Mouse (Mus musculus) MEL (cell line): ENCODE results near the gene Olfr598.

Experiments
- CTCF ChIP-seq, 3 experiments: IDR thresholded peaks in 2 of 3; conservative IDR thresholded peaks in 1 of 3; 2 replicates each; pipeline ENCODE4 v1.5.1; 2011 to 2012; ENCODE audit warnings: low read length in 3 of 3, low read depth in 2 of 3, mild to moderate bottlenecking in 2 of 3, improper control_type of control experiment in 1 of 3, inconsistent platforms in 1 of 3, mixed read lengths in 1 of 3, moderate library complexity in 1 of 3; ENCODE audit not compliant: control insufficient read depth in 1 of 3, insufficient read depth in 1 of 3, poor library complexity in 1 of 3, severe bottlenecking in 1 of 3
- E2F4 ChIP-seq: IDR thresholded peaks from 2 replicates; pipeline ENCODE4 v1.6.1; 2011; ENCODE audit warnings: low read depth, low read length, improper control_type of control experiment, borderline replicate concordance
- MAX ChIP-seq: IDR thresholded peaks from 2 replicates; pipeline ENCODE4 v1.6.1; 2011; ENCODE audit warnings: low read length, improper control_type of control experiment
- MAZ ChIP-seq: IDR thresholded peaks from 2 replicates; pipeline ENCODE4 v1.6.1; 2012; ENCODE audit warnings: low read depth, mild to moderate bottlenecking, inconsistent platforms, low read length, improper control_type of control experiment
- NELFE ChIP-seq: IDR thresholded peaks from 2 replicates; pipeline ENCODE4 v1.6.1; 2011; ENCODE audit warnings: low read depth, low read length, improper control_type of control experiment
- POLR2A ChIP-seq, 2 experiments: IDR thresholded peaks; 2 replicates each; pipeline ENCODE4 v1.6.1; 2011 to 2012; ENCODE audit warnings: low read length in 2 of 2, mild to moderate bottlenecking in 2 of 2, control low read depth in 1 of 2, improper control_type of control experiment in 1 of 2, low read depth in 1 of 2, moderate library complexity in 1 of 2; ENCODE audit not compliant: control insufficient read depth in 1 of 2, insufficient read depth in 1 of 2, poor library complexity in 1 of 2
- ZKSCAN1 ChIP-seq: IDR thresholded peaks from 2 replicates; pipeline ENCODE4 v1.6.1; 2012; ENCODE audit warnings: low read depth, mild to moderate bottlenecking, inconsistent platforms, low read length, improper control_type of control experiment, moderate library complexity

- TF ChIP-seq ZKSCAN1 (no peak), MAZ (no peak), CTCF (IDR thresholded peaks at IDR 0.05 in 2 of 3, conservative IDR thresholded peaks at IDR 0.05 in 1 of 3; ENCODE audit: control insufficient read depth in 1 of 3, insufficient read depth in 1 of 3, low read depth in 2 of 3, low read length in 3 of 3, poor library complexity in 1 of 3, severe bottlenecking in 1 of 3) (no peak), NELFE (no peak), E2F4 (no peak), MAX (no peak), POLR2A (IDR thresholded peaks at IDR 0.05; ENCODE audit: control insufficient read depth in 1 of 2, insufficient read depth in 1 of 2, low read depth in 1 of 2, low read length in 2 of 2, poor library complexity in 1 of 2) (no peak)
These were observed 12.2 kb downstream of the Olfr598 start, which contains the start of gene Olfr599 for GRCm38 (mm10) chr7:103335617-103336016.
